Mouse (Mus musculus): Measurements from ENCODE around the gene Enkur.

DNA sequence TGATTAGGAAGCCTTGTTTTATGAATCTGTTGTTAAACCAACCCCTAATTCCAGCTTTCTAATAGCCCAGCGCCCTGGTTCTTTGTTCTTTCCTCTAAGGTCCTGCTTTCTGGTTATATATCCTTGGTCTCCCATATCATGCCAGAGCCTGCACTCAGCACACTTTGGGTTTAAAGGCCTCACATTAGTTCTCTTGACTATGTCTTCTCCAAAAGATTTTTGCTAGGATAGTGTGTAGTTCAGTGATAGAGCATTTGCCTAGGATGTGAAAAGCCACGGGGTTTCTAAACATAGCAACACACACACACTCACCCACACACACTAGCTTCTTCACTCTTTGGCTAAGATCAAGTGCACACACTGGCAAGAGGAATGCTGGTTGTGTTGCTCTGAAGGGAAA, 62.5 kb downstream of the Enkur start:
- TF ChIP-seq HCFC1 (IDR thresholded peaks at IDR 0.05; ENCODE audit: borderline replicate concordance, insufficient read depth, low read length) (no peak), MAFK (IDR thresholded peaks at IDR 0.05; ENCODE audit: insufficient read depth, low read depth, low read length) (no peak), ZNF384 (IDR thresholded peaks at IDR 0.05; ENCODE audit: low read depth, low read length) (no peak)

Data from ES-E14 (cell line).